Mouse (Mus musculus): ENCODE measurements at regions not wholly inside any gene's neighbourhood (a gene's known extent, or its start where the extent isn't known, plus 50 kb on each side); places are given as distances from the start of the nearest gene placed in this dataset.

DNA sequence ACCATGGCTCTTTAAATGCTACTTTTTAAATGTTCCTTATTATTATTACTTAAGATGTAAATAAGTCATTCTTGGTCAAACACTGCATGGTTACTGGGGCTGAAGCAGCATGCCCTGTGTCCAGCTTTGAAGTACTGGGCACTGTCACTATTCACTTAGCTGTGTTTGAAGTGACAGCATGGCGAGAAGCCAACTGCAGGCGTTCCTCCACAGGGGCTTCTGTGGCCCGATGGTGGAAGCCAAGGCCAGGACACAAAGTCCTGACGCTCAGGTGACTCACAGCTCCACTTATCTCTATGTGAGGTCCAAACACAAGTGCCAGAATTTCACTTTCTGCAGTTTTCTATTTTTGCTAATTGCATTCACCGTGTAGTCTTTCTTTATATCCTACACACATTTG is 65.3 kb downstream of the Cdca7 start:
- peak; percentile 13 for DNase-seq (ENCODE audit: low spot score)

- DNase-seq (ENCODE audit: low spot score), result no peak
Measured at GRCm38 (mm10) chr2:72545453-72545852, 69.5 kb downstream of the Cdca7 start.

DNA sequence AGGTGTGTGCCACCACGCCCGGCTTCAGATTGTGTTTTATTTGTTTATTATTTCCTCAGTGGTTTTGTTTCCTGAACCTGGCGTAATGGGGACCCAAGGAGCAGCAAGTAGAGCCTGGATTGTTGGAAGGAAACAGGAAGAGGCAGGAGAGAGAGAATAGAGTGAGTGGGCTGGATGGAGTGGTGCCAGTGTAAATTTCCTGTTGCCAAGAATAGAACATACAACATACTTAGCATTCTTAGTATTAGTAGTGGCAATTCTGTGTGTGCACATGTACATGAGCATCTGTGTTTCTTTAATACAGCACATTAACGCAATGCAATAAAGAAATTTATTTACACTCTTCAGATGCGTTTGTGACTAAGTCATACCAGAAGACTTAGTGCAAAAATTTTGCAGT is 70.5 kb downstream of the Cdca7 start:
- DNase-seq (ENCODE audit: low spot score), result no peak

GRCm38 (mm10) chr2:72546963-72547362 is 71.0 kb downstream of the Cdca7 start:
- DNase-seq (ENCODE audit: low spot score), result no peak

DNA sequence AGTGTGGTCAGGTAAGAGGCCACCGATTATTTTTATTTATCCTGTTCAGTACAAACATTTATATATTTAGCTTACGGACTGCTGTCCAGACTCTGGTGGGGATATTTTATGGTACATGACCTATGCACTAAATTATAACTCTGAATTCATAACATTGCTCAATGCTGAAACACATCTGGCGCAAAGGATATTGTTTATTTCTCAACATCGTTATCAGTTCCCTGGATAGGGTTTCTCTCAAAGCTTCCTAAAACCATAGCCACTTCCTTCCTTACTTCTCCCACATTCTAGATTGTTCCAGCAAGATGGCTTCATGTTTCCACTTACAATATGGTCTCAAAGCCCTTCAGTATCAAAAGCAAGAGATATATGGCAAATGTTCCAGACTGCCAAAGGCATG is 75.3 kb downstream of the Cdca7 start:
- no peak for DNase-seq (ENCODE audit: low spot score)

GRCm38 (mm10) chr2:72554603-72555002 is 78.6 kb downstream of the Cdca7 start:
- peak; percentile 73 for DNase-seq (ENCODE audit: low spot score)

- DNase-seq (ENCODE audit: low spot score), result peak; percentile 24
Measured at GRCm38 (mm10) chr2:72555116-72555515, 79.2 kb downstream of the Cdca7 start.

DNA sequence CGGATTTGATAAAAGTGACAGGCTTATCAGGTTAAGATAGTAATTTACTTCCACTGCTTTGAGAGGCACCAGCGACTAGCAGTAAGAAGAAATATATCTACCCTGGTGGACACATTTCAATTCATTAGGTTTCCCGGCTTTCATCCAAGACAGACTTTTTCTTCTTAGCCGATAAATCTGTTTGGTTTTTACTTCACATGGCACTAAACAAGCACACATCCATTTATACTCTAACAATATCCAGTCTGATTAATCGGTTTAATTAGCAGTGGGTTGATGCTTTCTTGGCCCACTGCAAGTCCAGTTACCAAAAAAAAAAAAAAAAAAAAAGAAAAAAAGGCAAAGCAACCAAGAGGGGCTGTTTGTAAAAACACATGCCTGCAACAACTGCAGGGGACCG is 79.6 kb downstream of the Cdca7 start:
- no peak for DNase-seq (ENCODE audit: low spot score)

GRCm38 (mm10) chr2:72556064-72556821 is 80.3 kb downstream of the Cdca7 start:
- DNase-seq (ENCODE audit: low spot score), result no peak

GRCm38 (mm10) chr2:72557161-72557560 is 81.2 kb downstream of the Cdca7 start:
- DNase-seq (ENCODE audit: low spot score), result no peak

DNA sequence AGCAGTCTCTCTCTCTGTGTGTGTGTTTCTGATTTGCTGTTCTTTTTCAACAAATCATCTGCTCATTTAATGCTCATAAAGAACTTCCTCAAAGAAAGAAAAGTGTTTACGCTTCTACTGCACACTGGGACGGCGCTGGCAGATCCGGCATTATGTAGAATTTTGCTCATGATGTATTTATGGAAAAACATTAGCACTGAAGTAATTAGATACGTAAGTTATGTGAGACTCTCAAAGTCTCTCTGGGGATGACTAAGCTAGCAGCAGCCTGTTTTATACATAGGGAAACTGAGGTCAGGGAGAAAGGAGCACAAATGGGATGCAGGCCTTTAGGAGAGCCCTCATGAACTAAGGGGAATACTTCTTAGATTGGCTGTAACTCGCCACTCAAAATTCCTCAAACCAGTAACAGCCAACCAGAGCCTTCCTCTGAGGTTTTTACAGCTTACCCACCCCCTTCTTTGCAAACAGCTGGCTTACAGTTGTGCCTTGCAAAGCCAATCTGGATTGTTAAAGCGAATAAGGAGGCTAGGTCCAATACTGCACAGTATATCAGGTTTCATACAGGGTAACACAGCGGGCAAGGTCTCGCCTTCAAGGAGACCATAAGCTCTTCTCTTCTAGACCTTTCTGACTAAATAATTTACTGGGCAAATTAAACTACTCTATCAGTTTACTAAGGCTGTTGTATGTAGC is 81.8 kb downstream of the Cdca7 start:
- peak; percentile 13 for DNase-seq (ENCODE audit: low spot score)

GRCm38 (mm10) chr2:72561383-72561782 is 85.4 kb downstream of the Cdca7 start:
- DNase-seq (ENCODE audit: low spot score), result no peak

GRCm38 (mm10) chr2:72578322-72578721 is 102.4 kb downstream of the Cdca7 start:
- no peak for DNase-seq (ENCODE audit: low spot score)

DNA sequence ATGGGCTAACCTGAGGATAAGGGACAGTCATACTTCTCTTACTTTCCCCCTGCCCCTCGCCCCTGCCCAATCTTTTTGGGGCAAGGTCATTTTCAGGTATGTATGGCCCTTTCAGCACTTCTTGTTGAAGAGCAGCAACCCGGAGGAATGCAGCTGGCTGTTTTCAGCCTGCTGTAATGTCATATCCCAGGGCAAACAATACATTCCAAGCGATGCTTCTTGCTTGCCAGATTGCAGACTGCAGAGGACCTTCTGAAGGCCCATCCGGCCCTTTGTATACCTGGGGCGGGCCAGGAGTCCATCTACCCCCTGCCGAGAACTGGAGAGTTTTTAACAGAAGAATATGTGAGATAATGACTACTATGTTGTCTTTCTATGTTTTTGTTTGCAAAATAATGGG is 105.2 kb downstream of the Cdca7 start:
- DNase-seq (ENCODE audit: low spot score), result no peak

GRCm38 (mm10) chr2:72588814-72589213 is 112.9 kb downstream of the Cdca7 start:
- peak; percentile 68 for DNase-seq (ENCODE audit: low spot score)

DNA sequence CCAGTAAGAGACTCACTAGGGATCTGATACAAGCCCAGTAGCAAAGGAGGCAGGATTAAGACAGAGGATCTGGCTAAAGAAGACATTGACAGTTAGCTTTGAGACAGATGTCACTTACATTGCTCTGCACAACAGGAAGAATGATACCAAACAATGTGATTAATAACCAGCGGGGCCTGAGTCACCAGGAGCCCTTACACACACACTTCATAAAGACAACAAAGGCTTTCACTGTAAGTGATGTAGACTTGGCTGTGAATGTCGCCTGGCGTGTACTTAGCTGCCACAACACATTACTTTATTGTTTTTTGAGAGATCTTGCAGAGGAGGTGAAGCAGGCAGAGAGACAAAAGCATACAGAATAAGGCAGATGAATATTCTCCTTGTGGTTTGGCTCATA is 116.1 kb downstream of the Cdca7 start:
- DNase-seq (ENCODE audit: low spot score), result no peak

GRCm38 (mm10) chr2:72596994-72597925 is 121.3 kb downstream of the Cdca7 start:
- no peak for DNase-seq (ENCODE audit: low spot score)

- no peak for DNase-seq (ENCODE audit: low spot score)
Measured at GRCm38 (mm10) chr2:72597941-72598340, 122.0 kb downstream of the Cdca7 start.

DNA sequence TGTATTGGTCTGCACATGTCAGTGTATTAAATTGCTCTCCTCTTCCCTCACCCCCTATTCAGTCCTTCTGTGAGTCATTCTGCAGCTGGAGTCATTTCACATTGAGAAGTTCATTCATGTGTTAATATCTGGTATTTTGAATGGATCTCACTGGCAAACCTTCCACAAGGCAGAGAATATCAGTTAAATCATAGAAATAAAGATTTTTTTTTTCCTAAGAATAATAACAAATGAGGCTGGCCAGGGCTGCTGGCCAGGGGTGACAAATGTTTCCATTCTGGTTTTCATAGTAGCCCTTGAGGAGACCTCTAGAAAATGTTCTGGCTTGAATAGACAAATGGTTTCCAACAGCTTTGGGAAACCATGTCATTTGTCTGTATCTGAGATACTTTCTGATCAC is 124.8 kb downstream of the Cdca7 start:
- peak; percentile 26 for DNase-seq (ENCODE audit: low spot score)

- DNase-seq (ENCODE audit: low spot score), result peak; percentile 36
Measured at GRCm38 (mm10) chr2:72602152-72602551, 126.2 kb downstream of the Cdca7 start.

- peak; percentile 24 for DNase-seq (ENCODE audit: low spot score)
Measured at GRCm38 (mm10) chr2:72612221-72612620, 136.3 kb downstream of the Cdca7 start.

- peak; percentile 77 for DNase-seq (ENCODE audit: low spot score)
Measured at GRCm38 (mm10) chr2:72614256-72614655, 138.3 kb downstream of the Cdca7 start.

Data from heart, adult 8-10 months (tissue).